ENCODE assay signal across 26 mouse cellular contexts in genomic region chr1:25854451-25854978, GRCm38 (mm10). TPM values are rescaled to one million over a fixed set of nuclear protein-coding genes. Genes with fewer than 3 reads are reported as not detected.
"Had no signal": no experiment of that assay in that cellular context is flagged by ENCODE, and none has a peak within 500 bp of the region (broad histone marks: within the 10 kb centered on the region; RNA-seq: fewer than 3 reads in every experiment).

No protein-coding gene starts in this region.

- H3K27me3 ChIP-seq: limb, embryonic 12.5 days; limb, embryonic 15.5 days; midbrain, embryonic 13.5 days had no signal

- H3K36me3 ChIP-seq: limb, embryonic 12.5 days; limb, embryonic 15.5 days; midbrain, embryonic 10.5 days; midbrain, embryonic 13.5 days had no signal

- H3K9ac ChIP-seq: limb, embryonic 12.5 days; limb, embryonic 15.5 days; liver, embryonic 14.5 days; liver, postnatal 0 days; lung, embryonic 14.5 days; midbrain, embryonic 13.5 days had no signal

- ATAC-seq: liver, postnatal 0 days; lung, postnatal 0 days; midbrain, embryonic 13.5 days; midbrain, embryonic 16.5 days had no signal

- H3K4me3 ChIP-seq: limb, embryonic 12.5 days; limb, embryonic 15.5 days; midbrain, embryonic 10.5 days; midbrain, embryonic 13.5 days; myocyte had no signal

- H3K27ac ChIP-seq: limb, embryonic 12.5 days; limb, embryonic 15.5 days; liver, embryonic 14.5 days; macrophage; midbrain, embryonic 10.5 days; midbrain, embryonic 13.5 days; stomach, postnatal 0 days had no signal

- DNase-seq: kidney, adult 18-20 months; kidney, adult 9 months; kidney, postnatal 14 days; kidney, postnatal 4 days; left cerebral cortex, postnatal 4 days; liver, postnatal 0 days; lung, embryonic 14.5 days; right cerebral cortex, adult 18-20 months; right cerebral cortex, postnatal 14 days; right cerebral cortex, postnatal 4 days; thymus, adult 2 months; thymus, postnatal 14 days; thymus, postnatal 4 days had no signal

- H3K4me2 ChIP-seq: limb, embryonic 12.5 days; limb, embryonic 15.5 days; liver, embryonic 11.5 days; lung, embryonic 14.5 days; midbrain, embryonic 13.5 days had no signal

- H3K4me1 ChIP-seq: limb, embryonic 12.5 days; limb, embryonic 15.5 days; midbrain, embryonic 10.5 days; midbrain, embryonic 13.5 days had no signal

- H3K9me3 ChIP-seq: limb, embryonic 12.5 days; limb, embryonic 15.5 days; midbrain, embryonic 10.5 days; midbrain, embryonic 13.5 days had no signal

RNA-seq across cellular contexts. Expression of gene Adgrb3, which starts 25.0 kb away (rescaled TPM):
- total RNA-seq: megakaryocyte, adult 5-6 weeks; monocyte, adult 5-6 weeks had no signal
- polyA plus RNA-seq: liver, postnatal 0 days; macrophage; myocyte had no signal
